Mouse (Mus musculus): Measurements from ENCODE around the gene Nsmf. TPM values are rescaled to one million over a fixed set of nuclear protein-coding genes. Genes with fewer than 3 reads are reported as not detected.
A peak's percentile ranks its signal among the peaks of the same experiment; 100 is the strongest.

Nsmf gene
- 100 to 1,000 TPM; 565 to 580 TPM for total RNA-seq (2021)
- long read RNA-seq, experiment 1, transcript Nsmf-201 (15 exons, 2,922 nt), result major isoform, 479 of 702 reads
- long read RNA-seq, experiment 1, transcript Nsmf-202 (14 exons, 2,824 nt), result minor isoform, 5 of 702 reads
- long read RNA-seq, experiment 1, partial matches to known transcripts, result 79 of 702 reads
- long read RNA-seq, experiment 1, other reads (novel, unspliced or antisense), result 138 of 702 reads
- long read RNA-seq, experiment 2, transcript Nsmf-201 (15 exons, 2,922 nt), result major isoform, 452 of 673 reads
- long read RNA-seq, experiment 2, transcript Nsmf-202 (14 exons, 2,824 nt), result minor isoform, 10 of 673 reads
- long read RNA-seq, experiment 2, partial matches to known transcripts, result 121 of 673 reads
- long read RNA-seq, experiment 2, other reads (novel, unspliced or antisense), result 85 of 673 reads

GRCm38 (mm10) chr2:25054221-25055067 is at the start of gene Nsmf:
Nsmf (plus strand) TSS chr2:25054355.
- peak; percentile 89 for DNase-seq (ENCODE audit: low spot score in 2 of 2)
- intact Hi-C loops (cut with DNase I), result no loop called here

GRCm38 (mm10) chr2:25006767-25007166 is 47.4 kb upstream of the Nsmf start:
- DNase-seq (ENCODE audit: low spot score in 2 of 2), result no peak
- intact Hi-C loops (cut with DNase I), result no loop called here

- intact Hi-C loops (cut with DNase I), result no loop called here
- DNase-seq (ENCODE audit: low spot score in 2 of 2), result no peak
Measured at GRCm38 (mm10) chr2:25008250-25008649, 45.9 kb upstream of the Nsmf start.

- DNase-seq (ENCODE audit: low spot score in 2 of 2), result no peak
- intact Hi-C loops (cut with DNase I), result no loop called here
Measured at GRCm38 (mm10) chr2:25022678-25023077, 31.5 kb upstream of the Nsmf start.

GRCm38 (mm10) chr2:25025109-25025508 is 29.0 kb upstream of the Nsmf start:
- intact Hi-C loops (cut with DNase I), result no loop called here
- no peak for DNase-seq (ENCODE audit: low spot score in 2 of 2)

- intact Hi-C loops (cut with DNase I), result loop anchor here (5.0 kb wide), 1 partner anchor 48 kb away; no protein-coding TSS in a partner anchor
- DNase-seq (ENCODE audit: low spot score in 2 of 2), result no peak
Measured at GRCm38 (mm10) chr2:25034994-25035393, 19.2 kb upstream of the Nsmf start.

GRCm38 (mm10) chr2:25040089-25040488 is 14.1 kb upstream of the Nsmf start:
- intact Hi-C loops (cut with DNase I), result no loop called here
- no peak for DNase-seq (ENCODE audit: low spot score in 2 of 2)

GRCm38 (mm10) chr2:25050921-25051320 is 3.2 kb upstream of the Nsmf start:
- intact Hi-C loops (cut with DNase I), result no loop called here
- peak in 1 of 2 experiments; percentile 80 for DNase-seq (ENCODE audit: low spot score in 2 of 2)

GRCm38 (mm10) chr2:25051450-25051849 is 2.7 kb upstream of the Nsmf start:
- intact Hi-C loops (cut with DNase I), result no loop called here
- DNase-seq (ENCODE audit: low spot score in 2 of 2), result no peak

GRCm38 (mm10) chr2:25053101-25053500 is 1.1 kb upstream of the Nsmf start:
- DNase-seq (ENCODE audit: low spot score in 2 of 2), result no peak
- intact Hi-C loops (cut with DNase I), result no loop called here

GRCm38 (mm10) chr2:25055068-25055405 is 882 bp downstream of the Nsmf start:
- intact Hi-C loops (cut with DNase I), result no loop called here

GRCm38 (mm10) chr2:25055409-25056155 is 1.4 kb downstream of the Nsmf start:
- DNase-seq (ENCODE audit: low spot score in 2 of 2), result no peak
- intact Hi-C loops (cut with DNase I), result no loop called here

More at GRCm38 (mm10) chr2:25055068-25055405, 882 bp downstream of the Nsmf start:
- peak; percentile 75 to 83 for DNase-seq (ENCODE audit: low spot score in 2 of 2)

GRCm38 (mm10) chr2:25058926-25059325 is 4.8 kb downstream of the Nsmf start:
- DNase-seq (ENCODE audit: low spot score in 2 of 2), result no peak
- intact Hi-C loops (cut with DNase I), result no loop called here

- DNase-seq (ENCODE audit: low spot score in 2 of 2), result no peak
- intact Hi-C loops (cut with DNase I), result no loop called here
Measured at GRCm38 (mm10) chr2:25063523-25063922, 9.4 kb downstream of the Nsmf start.

GRCm38 (mm10) chr2:25064285-25064684 is 10.1 kb downstream of the Nsmf start:
- no peak for DNase-seq (ENCODE audit: low spot score in 2 of 2)
- intact Hi-C loops (cut with DNase I), result no loop called here

- intact Hi-C loops (cut with DNase I), result no loop called here
- no peak for DNase-seq (ENCODE audit: low spot score in 2 of 2)
Measured at GRCm38 (mm10) chr2:25065537-25065936, 11.4 kb downstream of the Nsmf start.

GRCm38 (mm10) chr2:25066552-25066951 is 12.4 kb downstream of the Nsmf start:
- intact Hi-C loops (cut with DNase I), result no loop called here
- no peak for DNase-seq (ENCODE audit: low spot score in 2 of 2)

- no peak for DNase-seq (ENCODE audit: low spot score in 2 of 2)
- intact Hi-C loops (cut with DNase I), result no loop called here
Measured at GRCm38 (mm10) chr2:25069537-25069936, 15.4 kb downstream of the Nsmf start.

- intact Hi-C loops (cut with DNase I), result no loop called here
- DNase-seq (ENCODE audit: low spot score in 2 of 2), result no peak
Measured at GRCm38 (mm10) chr2:25072398-25072797, 18.2 kb downstream of the Nsmf start.

GRCm38 (mm10) chr2:25075506-25075905 is 21.4 kb downstream of the Nsmf start:
- intact Hi-C loops (cut with DNase I), result no loop called here
- DNase-seq (ENCODE audit: low spot score in 2 of 2), result no peak

All from left cerebral cortex, postnatal 14 days (tissue).